Mouse (Mus musculus) limb, embryonic 13.5 days (tissue): ENCODE data around the gene Sypl2. TPM values are rescaled to one million over a fixed set of nuclear protein-coding genes. Genes with fewer than 3 reads are reported as not detected.
A peak's percentile ranks its signal among the peaks of the same experiment; 100 is the strongest.

Source experiments
- ATAC-seq: fragments of 200-750 bp; cut with Nextera tagmentation; 2 replicates; pipeline ENCODE4 v1.8.0; 2017; ENCODE audit warnings: low read depth, moderate number of reproducible peaks, moderate TSS enrichment; ENCODE audit not compliant: low FRiP score
- H3K27ac ChIP-seq: fragments of 300-500 bp; sonication (generic); 2 replicates; pipeline ENCODE4 v1.5.1; 2015; ENCODE audit warnings: inconsistent platforms, mild to moderate bottlenecking, moderate library complexity
- H3K27me3 ChIP-seq: fragments of 300-500 bp; sonication (generic); 2 replicates; pipeline ENCODE4 v1.6.1; 2015; ENCODE audit warnings: mild to moderate bottlenecking, inconsistent platforms
- H3K36me3 ChIP-seq: fragments of 300-500 bp; sonication (generic); 2 replicates; pipeline ENCODE4 v1.6.1; 2015; ENCODE audit warnings: inconsistent platforms, mild to moderate bottlenecking, moderate library complexity
- H3K4me1 ChIP-seq: fragments of 300-500 bp; sonication (generic); 2 replicates; pipeline ENCODE4 v1.6.1; 2015; ENCODE audit warnings: inconsistent platforms
- H3K4me2 ChIP-seq: fragments of 300-500 bp; sonication (generic); replicated peaks from 2 replicates; pipeline ENCODE4 v1.6.1; 2015; ENCODE audit warnings: inconsistent platforms, mild to moderate bottlenecking, moderate library complexity
- H3K4me3 ChIP-seq: fragments of 300-500 bp; sonication (generic); 2 replicates; pipeline ENCODE4 v1.5.1; 2015; ENCODE audit warnings: moderate library complexity, mild to moderate bottlenecking, inconsistent platforms
- H3K9ac ChIP-seq: fragments of 300-500 bp; sonication (generic); 2 replicates; pipeline ENCODE4 v1.6.1; 2015; ENCODE audit warnings: mild to moderate bottlenecking, inconsistent platforms
- H3K9me3 ChIP-seq: fragments of 300-500 bp; sonication (generic); 2 replicates; pipeline ENCODE4 v1.6.1; 2016; ENCODE audit warnings: inconsistent platforms
- WGBS: fragments of 180-500 bp; shearing (Covaris S2); methylation state at CpG from one replicate; pipeline ENCODE4 v1.1.7; 2015; 5-methylcytosine and 5-hydroxymethylcytosine counted together
- polyA plus RNA-seq: library from polyadenylated mRNA; unstranded; fragments of >200 nt; fragmentation: Nextera tagmentation; extraction: Ambion mirVana; gene quantifications from 2 replicates; pipeline ENCODE4 v1.2.1, GENCODE M21; 2015

Gene Sypl2
- polyA plus RNA-seq, 1 experiment from 2014 or later, result 1.4 TPM

DNA sequence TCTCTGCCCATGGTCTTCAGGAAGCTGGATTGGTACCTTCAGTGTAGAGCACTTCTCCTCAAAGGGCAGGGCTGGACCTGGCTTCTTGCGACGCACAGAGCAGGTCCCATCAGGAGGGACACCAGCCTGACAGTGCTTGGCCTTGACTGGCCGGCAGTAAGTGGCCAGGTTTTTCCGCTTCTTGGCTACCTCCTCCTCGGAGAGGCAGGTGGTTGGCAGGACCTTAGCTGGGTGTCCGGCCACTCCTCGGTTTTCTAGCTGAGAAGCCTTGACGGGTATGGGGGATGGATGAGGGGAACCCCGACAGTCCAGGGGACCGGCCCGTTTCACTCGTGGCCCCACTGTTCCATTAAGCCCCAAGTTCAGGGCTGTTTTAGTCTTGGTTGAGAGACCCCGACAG lies 23.2 kb downstream of the Sypl2 start:
- H3K27ac ChIP-seq, result no peak overlapping the region
- H3K36me3 ChIP-seq, result peaks cover 72% of the 10 kb centered on the region
- H3K4me1 ChIP-seq, result peaks cover 51% of the 10 kb centered on the region
- no peak overlapping the region for H3K4me2 ChIP-seq
- ATAC-seq, result no peak
- H3K9me3 ChIP-seq, result no peaks in the 10 kb centered on the region
- WGBS, result 94% methylated on average over 13 of the region's 13 CpGs
- no peak overlapping the region for H3K4me3 ChIP-seq
- H3K9ac ChIP-seq, result peak overlapping the region; percentile 19; the same call in 1 of the 2 replicates
- no peaks in the 10 kb centered on the region for H3K27me3 ChIP-seq

DNA sequence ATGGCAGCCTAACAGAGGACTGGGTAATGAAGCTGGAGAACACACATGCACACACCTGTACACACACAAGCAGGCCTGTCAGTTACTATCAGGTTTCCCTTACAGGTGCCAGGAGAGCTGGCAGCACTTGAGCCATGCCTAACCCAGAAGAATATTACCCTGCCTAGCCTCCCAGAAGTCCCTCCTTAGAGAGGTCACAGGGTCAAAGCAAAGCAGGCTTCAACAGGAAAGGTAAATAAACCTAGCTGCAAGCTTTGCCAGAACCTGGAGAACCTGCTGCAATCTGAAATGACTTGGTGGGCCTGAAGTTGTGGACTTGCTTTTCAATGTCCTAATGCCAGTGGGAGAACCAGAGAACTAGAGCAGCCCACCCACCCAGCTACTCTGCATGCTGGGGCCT lies 23.9 kb downstream of the Sypl2 start:
- no peak for ATAC-seq
- Histone ChIP-seq H3K9me3 (no peaks in the 10 kb centered on the region), H3K4me3 (no peak overlapping the region), H3K9ac (peak overlapping the region; percentile 19; the same call in 1 of the 2 replicates), H3K4me1 (peaks cover 49% of the 10 kb centered on the region), H3K4me2 (no peak overlapping the region), H3K27ac (no peak overlapping the region), H3K36me3 (peaks cover 65% of the 10 kb centered on the region), H3K27me3 (no peaks in the 10 kb centered on the region)

DNA sequence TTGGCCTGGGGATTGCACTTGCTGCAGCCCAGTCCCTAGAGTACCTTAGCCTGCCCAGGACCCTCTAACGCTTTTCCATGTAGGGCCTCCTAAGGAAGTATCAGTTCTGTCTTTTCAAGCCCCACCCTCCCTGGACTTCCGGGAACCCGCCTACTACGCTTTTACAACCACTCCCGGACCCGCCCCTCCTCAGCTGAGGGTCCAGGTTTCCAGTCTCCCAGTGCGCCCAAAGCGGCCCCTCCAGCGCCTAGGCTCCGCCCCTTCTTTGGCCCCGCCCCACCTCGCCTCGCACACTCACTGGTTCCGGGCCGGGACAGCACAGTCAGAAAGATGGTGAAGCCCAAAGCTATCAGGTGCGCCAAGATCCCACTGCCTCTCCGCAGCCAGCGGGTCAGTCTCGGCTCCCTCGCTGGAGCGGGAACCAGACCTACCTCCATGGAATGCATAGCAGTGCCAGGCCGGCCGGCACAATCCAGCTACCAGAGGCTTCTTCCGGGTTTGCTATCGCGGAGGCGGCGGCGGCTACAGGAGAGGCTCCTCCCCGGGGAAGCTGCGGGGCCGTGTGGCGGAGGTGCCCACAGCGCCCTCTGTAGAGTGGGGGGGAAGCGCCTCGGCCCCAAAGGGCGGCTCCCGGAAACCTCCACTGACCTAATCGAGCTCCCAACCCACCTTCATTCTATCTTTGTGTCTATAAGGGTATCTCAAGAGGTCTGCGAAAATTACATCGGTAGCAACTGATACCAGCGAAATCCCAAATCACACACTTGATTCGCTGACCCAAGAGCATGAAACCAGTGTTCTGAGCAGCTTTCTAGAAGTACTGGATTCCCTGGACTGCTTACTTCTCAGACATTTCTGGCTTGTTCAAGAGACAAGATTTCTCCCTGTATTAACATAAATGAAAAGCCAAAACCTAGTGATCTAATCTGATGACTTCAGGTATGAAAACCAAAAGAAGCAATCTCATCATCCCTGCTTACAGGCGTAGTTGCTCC lies 25.8 kb downstream of the Sypl2 start, which contains the start of gene Cyb561d1:
Gene Cyb561d1 (minus strand): TSS at position 884 of the 995 bp plus-strand sequence.
- peak within 1 kb of the TSS; percentile 45; the same call in 1 of the 2 replicates for H3K27ac ChIP-seq
- peaks cover 46% of the 10 kb centered on the region for H3K36me3 ChIP-seq
- ATAC-seq, result peak; percentile 92
- no peaks in the 10 kb centered on the region for H3K9me3 ChIP-seq
- WGBS, result 4% methylated on average over 44 of the region's 44 CpGs
- peak within 1 kb of the TSS; percentile 59 for H3K4me3 ChIP-seq
- peaks cover 55% of the 10 kb centered on the region for H3K4me1 ChIP-seq
- no peaks in the 10 kb centered on the region for H3K27me3 ChIP-seq
- peak within 1 kb of the TSS; percentile 70 for H3K9ac ChIP-seq
- peak within 1 kb of the TSS; percentile 87 for H3K4me2 ChIP-seq

DNA sequence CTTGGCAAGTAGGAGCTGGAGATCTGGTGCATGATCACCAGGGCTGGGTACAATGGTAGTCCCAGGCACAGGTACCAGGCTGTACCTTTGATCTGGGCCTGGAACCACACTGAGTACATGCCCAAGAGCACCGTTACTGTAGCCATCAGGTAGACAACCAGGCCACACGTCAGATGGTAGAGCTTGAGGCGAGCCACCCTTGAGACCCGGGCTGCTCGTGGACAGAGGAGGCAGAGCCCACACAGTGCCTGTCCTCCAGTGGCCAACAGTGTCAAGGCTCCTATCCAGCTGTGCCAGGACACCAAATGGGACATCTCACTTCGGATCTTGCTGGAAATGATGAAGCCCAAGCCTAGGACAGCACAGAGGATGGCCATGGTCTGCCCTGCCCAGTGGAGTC lies 27.2 kb downstream of the Sypl2 start:
- Histone ChIP-seq H3K9ac (no peak overlapping the region), H3K4me3 (no peak overlapping the region), H3K27me3 (no peaks in the 10 kb centered on the region), H3K36me3 (peaks cover 32% of the 10 kb centered on the region), H3K9me3 (no peaks in the 10 kb centered on the region), H3K4me2 (no peak overlapping the region), H3K4me1 (peaks cover 59% of the 10 kb centered on the region), H3K27ac (no peak overlapping the region)
- 90% methylated on average over 6 of the region's 6 CpGs for WGBS
- ATAC-seq, result no peak

DNA sequence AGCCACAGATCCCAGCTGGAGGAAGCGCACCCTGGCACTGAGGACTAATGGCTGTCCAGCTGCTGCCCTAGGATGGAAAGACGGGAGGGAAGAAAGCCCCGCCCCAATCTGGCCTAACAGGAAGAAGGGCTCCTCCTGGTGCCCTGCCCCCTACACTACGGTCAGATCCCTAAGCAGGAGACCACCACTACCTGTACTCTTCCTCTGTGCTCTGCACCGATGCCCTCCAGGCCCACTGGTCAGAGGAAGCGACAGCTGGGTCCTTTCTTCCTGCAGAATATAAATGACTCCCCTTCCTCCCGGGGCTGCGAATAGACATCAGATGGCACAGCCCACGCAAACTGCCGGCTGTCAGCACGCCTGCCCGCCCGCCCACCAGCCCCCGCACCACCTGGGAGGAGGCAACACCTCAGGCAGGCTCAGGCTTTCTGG lies 29.4 kb downstream of the Sypl2 start:
- 13% methylated on average over 13 of the region's 14 CpGs for WGBS
- Histone ChIP-seq H3K27ac (no peak overlapping the region), H3K4me1 (peaks cover 47% of the 10 kb centered on the region), H3K4me2 (peak overlapping the region; percentile 45), H3K9ac (peak overlapping the region; percentile 35), H3K4me3 (no peak overlapping the region), H3K9me3 (no peaks in the 10 kb centered on the region), H3K27me3 (no peaks in the 10 kb centered on the region), H3K36me3 (peaks cover 13% of the 10 kb centered on the region)
- ATAC-seq, result no peak

DNA sequence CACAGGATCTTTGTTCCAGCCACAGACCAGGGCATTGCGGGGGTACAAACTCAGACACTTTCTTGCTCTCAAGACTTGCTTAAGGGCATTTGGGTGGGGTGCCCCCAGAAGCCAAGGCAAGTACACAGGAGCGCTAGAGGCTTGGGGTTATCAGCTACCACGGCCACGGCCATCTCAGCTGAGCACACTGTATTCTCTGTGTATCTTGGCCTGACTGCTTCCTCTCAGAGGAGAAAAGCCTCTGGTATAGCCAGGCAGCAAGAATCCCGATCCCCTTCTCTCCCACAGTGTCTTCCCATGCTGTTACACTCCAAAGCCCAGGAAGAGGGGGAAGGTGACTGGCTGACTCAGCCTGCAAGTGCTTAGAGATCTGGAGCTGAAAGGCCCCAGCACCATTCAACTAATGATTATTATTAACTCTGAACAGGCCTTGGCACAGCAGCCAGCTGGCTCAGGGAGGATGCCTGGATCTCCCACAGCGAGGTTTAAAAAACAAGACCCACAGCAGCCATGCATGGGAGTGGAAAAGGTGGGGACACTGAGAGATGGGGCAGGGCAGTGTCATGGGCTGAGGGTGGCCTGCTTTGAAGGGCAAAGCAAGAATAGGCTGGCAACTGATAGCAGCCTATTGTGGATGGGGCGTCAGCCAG lies 30.4 kb downstream of the Sypl2 start:
- no peak overlapping the region for H3K4me2 ChIP-seq
- peaks cover 37% of the 10 kb centered on the region for H3K4me1 ChIP-seq
- no peaks in the 10 kb centered on the region for H3K27me3 ChIP-seq
- H3K36me3 ChIP-seq, result peaks cover 6% of the 10 kb centered on the region; the same call in 1 of the 2 replicates
- WGBS, result 65% methylated on average over 7 of the region's 7 CpGs
- ATAC-seq, result no peak
- no peak overlapping the region for H3K4me3 ChIP-seq
- peak overlapping the region; percentile 35; the same call in 1 of the 2 replicates for H3K9ac ChIP-seq
- no peaks in the 10 kb centered on the region for H3K9me3 ChIP-seq
- H3K27ac ChIP-seq, result no peak overlapping the region

DNA sequence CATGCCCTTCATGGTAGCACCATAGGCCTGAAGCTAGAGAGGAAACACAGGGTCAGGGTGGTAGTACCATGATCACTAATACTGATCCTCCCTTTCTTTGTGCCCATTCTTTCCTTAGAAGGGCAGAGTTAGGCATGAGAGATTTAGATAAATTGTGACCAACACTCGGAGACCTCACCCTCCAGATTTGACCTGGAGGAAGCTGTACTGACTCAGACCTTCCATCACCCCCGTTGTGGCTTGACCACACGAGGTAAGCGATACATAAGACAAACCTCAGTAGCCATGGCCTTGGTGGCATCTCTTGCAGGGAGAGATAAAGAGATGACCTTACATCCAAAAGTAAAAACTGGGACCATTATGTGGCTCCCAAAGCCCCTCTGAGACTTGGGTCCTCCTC lies 31.2 kb downstream of the Sypl2 start:
- Histone ChIP-seq H3K27me3 (no peaks in the 10 kb centered on the region), H3K4me2 (no peak overlapping the region), H3K9me3 (no peaks in the 10 kb centered on the region), H3K27ac (no peak overlapping the region), H3K36me3 (peaks cover 6% of the 10 kb centered on the region; the same call in 1 of the 2 replicates), H3K4me3 (no peak overlapping the region), H3K9ac (no peak overlapping the region), H3K4me1 (peaks cover 31% of the 10 kb centered on the region)
- ATAC-seq, result no peak
- WGBS, result 75% methylated on average over 4 of the region's 4 CpGs

DNA sequence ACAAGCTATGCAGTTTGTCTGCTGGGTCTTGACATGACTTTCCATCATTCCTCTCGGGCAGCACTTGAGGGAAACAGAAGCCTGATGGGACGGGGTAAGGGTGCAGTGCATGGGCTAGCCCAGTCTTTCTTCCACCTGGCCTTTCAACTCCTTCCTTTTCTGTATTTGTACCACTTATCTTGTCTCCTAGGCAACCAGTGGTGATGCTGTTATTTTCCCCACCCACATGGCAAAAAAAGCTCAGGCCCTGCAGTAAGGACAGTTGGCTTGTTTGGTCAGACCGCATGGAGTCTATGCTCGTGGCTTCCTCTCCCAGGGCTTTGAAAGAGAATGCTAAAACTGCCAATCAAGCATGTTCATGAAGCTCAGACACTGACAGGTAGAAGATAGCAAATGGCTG lies 32.8 kb downstream of the Sypl2 start:
- H3K9me3 ChIP-seq, result no peaks in the 10 kb centered on the region
- no peak overlapping the region for H3K9ac ChIP-seq
- H3K36me3 ChIP-seq, result no peaks in the 10 kb centered on the region; the same call in 1 of the 2 replicates
- 70% methylated on average over 4 of the region's 4 CpGs for WGBS
- H3K4me2 ChIP-seq, result no peak overlapping the region
- no peaks in the 10 kb centered on the region for H3K27me3 ChIP-seq
- no peak overlapping the region for H3K27ac ChIP-seq
- H3K4me1 ChIP-seq, result peaks cover 32% of the 10 kb centered on the region
- ATAC-seq, result no peak
- H3K4me3 ChIP-seq, result no peak overlapping the region

DNA sequence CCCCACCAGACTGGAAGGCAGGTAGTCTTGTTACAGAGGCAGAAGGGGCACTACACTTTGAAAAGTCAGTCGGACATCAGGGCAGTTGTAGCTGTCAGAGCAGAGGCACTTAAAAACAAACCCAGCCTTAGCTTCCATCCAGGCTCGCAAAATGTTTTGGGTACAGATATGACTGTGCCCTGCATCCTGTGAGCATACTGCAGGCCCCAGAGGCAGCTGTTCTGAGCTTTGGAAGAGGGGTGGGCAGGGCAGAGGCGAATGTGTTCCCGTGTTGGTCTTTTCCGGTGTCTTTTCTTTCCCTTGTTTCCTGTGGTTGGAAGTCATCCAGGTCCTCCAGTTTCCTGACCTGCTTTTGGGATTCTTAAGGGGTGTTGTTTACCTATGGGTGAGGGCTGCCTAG lies 36.6 kb downstream of the Sypl2 start:
- H3K27me3 ChIP-seq, result peaks cover 21% of the 10 kb centered on the region
- H3K9ac ChIP-seq, result peak overlapping the region; percentile 19; the same call in 1 of the 2 replicates
- H3K4me2 ChIP-seq, result no peak overlapping the region

DNA sequence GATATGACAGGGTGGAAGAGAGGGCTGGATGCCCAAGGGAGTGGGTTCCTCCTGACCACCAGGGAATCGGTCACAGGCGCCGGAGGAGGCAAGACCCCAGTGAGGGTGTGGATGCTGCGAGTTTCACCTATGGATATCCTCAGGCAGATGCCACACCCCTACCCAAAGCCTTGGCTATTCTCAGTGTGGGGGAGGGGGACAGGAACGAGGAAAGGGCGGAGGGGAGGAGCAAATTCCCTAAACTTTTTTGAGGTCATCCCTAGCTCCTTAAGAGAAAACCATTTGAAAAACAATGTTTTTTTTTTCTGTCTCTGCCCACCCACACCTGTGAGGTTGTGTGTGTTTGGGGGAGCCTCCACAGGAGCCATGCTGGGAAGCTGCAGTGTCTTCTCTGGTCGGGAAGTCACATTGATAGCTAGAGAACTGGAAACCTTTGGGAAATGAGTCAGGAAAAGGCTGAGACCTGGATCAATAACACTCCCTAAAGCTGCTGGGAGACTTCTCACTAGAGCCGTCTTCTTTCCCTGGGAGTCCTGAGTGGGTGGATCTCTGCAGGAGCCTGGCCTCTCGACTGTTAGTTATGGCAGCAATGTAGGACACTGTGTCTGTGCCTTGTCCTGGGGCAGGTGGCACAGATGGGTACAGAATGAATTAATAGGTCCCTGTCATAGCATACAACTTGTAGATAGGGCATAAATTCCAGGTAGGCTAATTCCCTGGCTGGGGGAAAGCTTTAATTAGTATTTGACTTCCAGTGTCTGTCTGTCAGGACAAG lies 37.5 kb downstream of the Sypl2 start:
- Histone ChIP-seq H3K4me3 (no peak overlapping the region), H3K27me3 (peaks cover 21% of the 10 kb centered on the region), H3K4me1 (peaks cover 16% of the 10 kb centered on the region; the same call in 1 of the 2 replicates), H3K36me3 (peaks cover 3% of the 10 kb centered on the region; the same call in 1 of the 2 replicates), H3K9ac (no peak overlapping the region), H3K27ac (no peak overlapping the region), H3K4me2 (no peak overlapping the region), H3K9me3 (no peaks in the 10 kb centered on the region)
- WGBS, result 70% methylated on average over 9 of the region's 9 CpGs
- no peak for ATAC-seq

More for the DNA sequence above, 36.6 kb downstream of the Sypl2 start:
- no peak overlapping the region for H3K4me3 ChIP-seq
- H3K27ac ChIP-seq, result no peak overlapping the region
- H3K4me1 ChIP-seq, result peaks cover 16% of the 10 kb centered on the region; the same call in 1 of the 2 replicates
- H3K36me3 ChIP-seq, result peaks cover 3% of the 10 kb centered on the region; the same call in 1 of the 2 replicates
- 54% methylated on average over 5 of the region's 5 CpGs for WGBS
- H3K9me3 ChIP-seq, result no peaks in the 10 kb centered on the region
- ATAC-seq, result no peak

DNA sequence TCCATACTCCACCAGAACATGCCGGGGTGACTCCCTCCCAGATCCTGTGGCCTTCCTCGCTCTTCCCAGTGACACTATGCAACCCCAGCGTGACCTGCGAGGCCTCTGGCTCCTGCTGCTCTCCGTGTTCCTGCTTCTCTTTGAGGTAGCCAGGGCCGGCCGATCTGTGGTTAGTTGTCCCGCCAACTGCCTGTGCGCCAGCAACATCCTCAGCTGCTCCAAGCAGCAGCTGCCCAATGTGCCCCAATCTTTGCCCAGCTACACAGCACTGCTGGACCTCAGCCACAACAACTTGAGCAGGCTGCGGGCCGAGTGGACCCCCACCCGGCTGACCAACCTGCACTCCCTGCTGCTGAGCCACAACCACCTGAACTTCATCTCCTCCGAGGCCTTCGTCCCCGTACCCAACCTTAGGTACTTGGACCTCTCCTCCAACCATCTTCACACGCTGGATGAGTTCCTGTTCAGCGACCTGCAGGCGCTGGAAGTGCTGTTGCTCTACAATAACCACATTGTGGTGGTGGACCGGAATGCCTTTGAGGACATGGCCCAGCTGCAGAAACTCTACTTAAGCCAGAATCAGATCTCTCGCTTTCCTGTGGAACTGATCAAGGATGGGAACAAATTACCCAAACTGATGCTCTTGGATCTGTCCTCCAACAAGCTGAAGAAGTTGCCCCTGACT lies 39.2 kb downstream of the Sypl2 start:
- Histone ChIP-seq H3K27me3 (peaks cover 21% of the 10 kb centered on the region), H3K36me3 (peaks cover 3% of the 10 kb centered on the region; the same call in 1 of the 2 replicates), H3K9me3 (no peaks in the 10 kb centered on the region), H3K4me2 (peak overlapping the region; percentile 90), H3K4me3 (peak overlapping the region; percentile 72), H3K4me1 (peaks cover 16% of the 10 kb centered on the region; the same call in 1 of the 2 replicates), H3K27ac (no peak overlapping the region), H3K9ac (peak overlapping the region; percentile 80; the same call in 1 of the 2 replicates)
- ATAC-seq, result no peak
- 60% methylated on average over 20 of the region's 20 CpGs for WGBS
